Mouse (Mus musculus) olfactory bulb, adult 2 months (tissue): ENCODE measurements around the gene Rgp1.

Experiments
- CTCF ChIP-seq: fragments of 200-500 bp; IDR thresholded peaks from 2 replicates; pipeline ENCODE4 v1.5.1; 2012; ENCODE audit warnings: low read depth, mild to moderate bottlenecking, low read length, moderate library complexity; ENCODE audit not compliant: insufficient read depth
- POLR2A ChIP-seq: fragments of 200-500 bp; IDR thresholded peaks from 2 replicates; pipeline ENCODE4 v1.6.1; 2012; ENCODE audit warnings: mild to moderate bottlenecking, low read depth, low read length, moderate library complexity; ENCODE audit not compliant: insufficient read depth

- TF ChIP-seq CTCF (no peak), POLR2A (no peak)
Observed at GRCm38 (mm10) chr4:43581381-43581780, 2.9 kb downstream of the Rgp1 start.
